Mouse (Mus musculus) forebrain, embryonic 13.5 days (tissue): Measurements from ENCODE around the gene Fxyd6. TPM values are rescaled to one million over a fixed set of nuclear protein-coding genes. Genes with fewer than 3 reads are reported as not detected.

Experiments
- ATAC-seq: fragments of 200-750 bp; cut with Nextera tagmentation; 2 replicates; pipeline ENCODE4 v1.8.0; 2017
- H3K27ac ChIP-seq: fragments of 300-500 bp; sonication (generic); 2 replicates; pipeline ENCODE4 v1.5.1; 2015; ENCODE audit warnings: inconsistent platforms, mild to moderate bottlenecking, moderate library complexity
- H3K27me3 ChIP-seq: fragments of 300-500 bp; sonication (generic); 2 replicates; pipeline ENCODE4 v1.6.1; 2015; ENCODE audit warnings: mild to moderate bottlenecking, inconsistent platforms
- H3K36me3 ChIP-seq: fragments of 300-500 bp; sonication (generic); 2 replicates; pipeline ENCODE4 v1.6.1; 2015; ENCODE audit warnings: mild to moderate bottlenecking, inconsistent platforms; ENCODE audit not compliant: poor library complexity, severe bottlenecking
- H3K4me1 ChIP-seq: fragments of 300-500 bp; sonication (generic); 2 replicates; pipeline ENCODE4 v1.6.1; 2015; ENCODE audit warnings: inconsistent platforms
- H3K4me2 ChIP-seq: fragments of 300-500 bp; sonication (generic); 2 replicates; pipeline ENCODE4 v1.6.1; 2015; ENCODE audit warnings: inconsistent platforms, mild to moderate bottlenecking, moderate library complexity
- H3K4me3 ChIP-seq: fragments of 300-500 bp; sonication (generic); 2 replicates; pipeline ENCODE4 v1.5.1; 2015; ENCODE audit warnings: mild to moderate bottlenecking, inconsistent platforms
- H3K9ac ChIP-seq: fragments of 300-500 bp; sonication (generic); 2 replicates; pipeline ENCODE4 v1.6.1; 2015; ENCODE audit warnings: mild to moderate bottlenecking, inconsistent platforms
- H3K9me3 ChIP-seq: fragments of 300-500 bp; sonication (generic); replicated peaks from 2 replicates; pipeline ENCODE4 v1.6.1; 2016; ENCODE audit warnings: inconsistent platforms
- WGBS: fragments of 180-500 bp; shearing (Covaris S2); methylation state at CpG from one replicate; pipeline ENCODE4 v1.1.7; 2015; 5-methylcytosine and 5-hydroxymethylcytosine counted together
- polyA plus RNA-seq: library from polyadenylated mRNA; unstranded; fragments of >200 nt; fragmentation: Nextera tagmentation; extraction: Ambion mirVana; gene quantifications from 2 replicates; pipeline ENCODE4 v1.2.1, GENCODE M21; 2015

Fxyd6 gene
- polyA plus RNA-seq, 1 experiment from 2014 or later = 291 TPM

GRCm38 (mm10) chr9:45355192-45355591, 14.8 kb upstream of the Fxyd6 start:
- no peaks in the 10 kb centered on the region for H3K4me1 ChIP-seq
- H3K27me3 ChIP-seq = no peaks in the 10 kb centered on the region
- no peaks in the 10 kb centered on the region for H3K9me3 ChIP-seq
- H3K4me3 ChIP-seq = no peak overlapping the region
- no peak for ATAC-seq
- no peaks in the 10 kb centered on the region for H3K36me3 ChIP-seq
- no peak overlapping the region for H3K4me2 ChIP-seq
- WGBS = 93% methylated on average over 2 of the region's 2 CpGs
- no peak overlapping the region for H3K9ac ChIP-seq
- H3K27ac ChIP-seq = no peak overlapping the region

DNA sequence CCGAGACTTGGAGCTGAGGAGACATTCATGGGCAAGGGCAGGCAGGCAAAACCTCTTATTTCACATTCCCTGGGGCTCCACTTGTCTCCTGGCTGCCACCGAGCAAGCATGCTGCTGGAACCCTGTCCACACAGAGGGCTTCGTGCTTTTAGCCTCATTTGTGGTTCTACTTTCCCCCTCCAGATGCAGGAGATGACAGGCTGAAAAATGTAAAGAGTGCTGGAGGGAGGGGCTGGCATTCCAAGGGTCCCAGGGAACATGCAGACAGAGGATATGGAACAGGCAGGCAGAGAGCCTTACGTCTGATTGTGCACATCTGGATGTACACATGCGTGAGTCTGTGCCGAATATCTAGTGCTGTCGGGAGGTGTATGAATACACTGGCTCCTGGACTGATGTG, 11.6 kb upstream of the Fxyd6 start:
- H3K4me2 ChIP-seq = no peak overlapping the region
- H3K36me3 ChIP-seq = no peaks in the 10 kb centered on the region
- H3K9ac ChIP-seq = no peak overlapping the region
- H3K4me1 ChIP-seq = no peaks in the 10 kb centered on the region
- no peaks in the 10 kb centered on the region for H3K27me3 ChIP-seq
- no peak overlapping the region for H3K4me3 ChIP-seq
- H3K9me3 ChIP-seq = no peaks in the 10 kb centered on the region
- no peak overlapping the region for H3K27ac ChIP-seq
- no peak for ATAC-seq
- WGBS = 88% methylated on average over 7 of the region's 7 CpGs

GRCm38 (mm10) chr9:45362051-45362461, 7.9 kb upstream of the Fxyd6 start:
- Histone ChIP-seq H3K9me3 (no peaks in the 10 kb centered on the region), H3K36me3 (no peaks in the 10 kb centered on the region), H3K4me2 (no peak overlapping the region), H3K27me3 (no peaks in the 10 kb centered on the region), H3K27ac (no peak overlapping the region), H3K4me3 (no peak overlapping the region), H3K9ac (no peak overlapping the region; the same call in 1 of the 2 replicates), H3K4me1 (no peaks in the 10 kb centered on the region)
- 51% methylated on average over 2 of the region's 2 CpGs for WGBS
- ATAC-seq = no peak

DNA sequence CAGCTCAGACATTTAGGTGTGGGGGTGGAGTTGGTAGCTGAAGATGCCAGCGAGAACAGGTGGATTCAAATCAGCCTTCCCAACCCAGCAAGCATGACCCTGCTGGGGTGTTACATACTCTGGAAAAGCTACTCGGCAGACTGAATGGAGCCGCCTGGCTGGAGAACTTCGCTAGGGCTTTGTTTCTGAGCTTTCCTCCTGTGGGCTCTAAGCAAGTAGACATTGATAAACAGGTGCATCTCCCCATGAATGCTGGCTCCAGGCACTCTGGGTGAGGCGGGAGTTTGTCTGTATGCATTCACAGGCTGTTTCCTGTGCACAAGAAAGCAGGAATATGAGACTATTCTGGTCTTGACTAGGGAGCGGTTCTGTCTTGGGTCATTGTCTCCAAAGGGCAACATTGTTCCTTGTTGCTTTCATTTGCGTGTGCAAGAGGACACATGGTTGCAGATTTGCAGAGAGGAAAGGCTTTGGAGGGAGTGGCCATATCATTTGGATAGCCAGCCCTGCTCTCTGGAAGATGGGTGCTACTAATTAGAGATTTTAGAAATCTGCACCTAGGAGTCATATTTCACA, 6.3 kb upstream of the Fxyd6 start:
- no peak for ATAC-seq
- no peak overlapping the region for H3K27ac ChIP-seq
- WGBS = 49% methylated on average over 7 of the region's 7 CpGs

GRCm38 (mm10) chr9:45367716-45368115, 2.3 kb upstream of the Fxyd6 start:
- H3K27ac ChIP-seq = no peak overlapping the region
- no peak overlapping the region for H3K4me2 ChIP-seq
- peaks cover 26% of the 10 kb centered on the region for H3K4me1 ChIP-seq
- H3K9me3 ChIP-seq = no peaks in the 10 kb centered on the region
- no peak overlapping the region for H3K4me3 ChIP-seq
- 85% methylated on average over 8 of the region's 8 CpGs for WGBS
- H3K36me3 ChIP-seq = no peaks in the 10 kb centered on the region
- no peak overlapping the region for H3K9ac ChIP-seq
- H3K27me3 ChIP-seq = no peaks in the 10 kb centered on the region
- no peak for ATAC-seq

More for the DNA sequence above, 6.3 kb upstream of the Fxyd6 start:
- no peak overlapping the region for H3K4me2 ChIP-seq
- H3K4me3 ChIP-seq = no peak overlapping the region
- no peaks in the 10 kb centered on the region for H3K4me1 ChIP-seq
- H3K27me3 ChIP-seq = no peaks in the 10 kb centered on the region
- no peaks in the 10 kb centered on the region for H3K36me3 ChIP-seq
- no peaks in the 10 kb centered on the region for H3K9me3 ChIP-seq
- H3K9ac ChIP-seq = no peak overlapping the region

- no peaks in the 10 kb centered on the region for H3K36me3 ChIP-seq
- H3K27ac ChIP-seq = no peak overlapping the region
- no peak overlapping the region for H3K4me3 ChIP-seq
- WGBS = 77% methylated on average over 5 of the region's 5 CpGs
- no peak overlapping the region for H3K9ac ChIP-seq
- ATAC-seq = no peak
- H3K27me3 ChIP-seq = no peaks in the 10 kb centered on the region
- no peaks in the 10 kb centered on the region for H3K9me3 ChIP-seq
- no peak overlapping the region for H3K4me2 ChIP-seq
- H3K4me1 ChIP-seq = peaks cover 33% of the 10 kb centered on the region
Observed at GRCm38 (mm10) chr9:45368341-45368901, 1.6 kb upstream of the Fxyd6 start.

DNA sequence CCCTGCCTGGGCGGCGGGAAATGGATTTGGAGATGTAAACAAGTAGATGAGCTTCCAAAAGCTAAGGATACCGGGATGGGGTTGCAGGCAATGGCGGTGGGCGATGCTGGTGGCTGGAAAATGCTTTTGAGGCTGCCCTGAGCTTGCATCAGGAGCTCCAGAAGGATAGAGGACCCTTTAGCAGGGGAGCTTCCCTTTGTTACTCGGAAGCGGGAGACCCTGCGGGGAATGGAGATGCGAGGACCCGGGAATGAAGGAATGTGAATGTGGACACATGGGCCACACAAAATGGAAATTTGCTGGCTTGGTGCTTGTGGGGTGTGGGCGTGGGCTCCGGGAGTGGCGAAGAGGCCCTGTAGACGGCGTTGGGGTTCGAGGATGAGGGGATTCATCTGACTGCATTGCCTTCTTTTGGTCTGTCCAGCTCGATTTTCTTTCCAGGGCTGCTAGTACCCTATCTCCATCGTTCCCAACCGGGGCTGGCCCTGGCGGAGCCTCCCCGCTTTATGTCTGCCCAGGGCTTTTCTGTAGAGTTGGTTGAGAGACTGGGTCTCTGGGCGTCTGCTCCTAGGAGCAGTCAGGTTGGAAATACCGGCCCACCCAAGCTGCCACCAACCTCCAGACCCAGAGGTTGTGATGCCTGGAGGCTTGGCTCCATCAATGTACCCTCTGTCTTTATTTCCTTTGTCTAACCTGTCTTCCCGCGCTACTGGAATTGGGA, 791 bp downstream of the Fxyd6 start:
- ATAC-seq = peak; percentile 31
- Histone ChIP-seq H3K36me3 (peaks cover 8% of the 10 kb centered on the region; the same call in 1 of the 2 replicates), H3K4me3 (peak overlapping the region; percentile 78), H3K27me3 (no peaks in the 10 kb centered on the region), H3K9me3 (no peaks in the 10 kb centered on the region), H3K27ac (peak overlapping the region; percentile 83), H3K4me2 (peak overlapping the region; percentile 83), H3K9ac (peak overlapping the region; percentile 87), H3K4me1 (peaks cover 36% of the 10 kb centered on the region)
- WGBS = 2% methylated on average over 25 of the region's 25 CpGs

GRCm38 (mm10) chr9:45371337-45371707, 1.3 kb downstream of the Fxyd6 start:
- Histone ChIP-seq H3K36me3 (peaks cover 10% of the 10 kb centered on the region; the same call in 1 of the 2 replicates), H3K4me1 (peaks cover 38% of the 10 kb centered on the region), H3K4me3 (peak overlapping the region; percentile 78), H3K9me3 (no peaks in the 10 kb centered on the region), H3K4me2 (peak overlapping the region; percentile 83), H3K27ac (peak overlapping the region; percentile 83), H3K9ac (peak overlapping the region; percentile 87), H3K27me3 (no peaks in the 10 kb centered on the region)
- 0% methylated on average over 2 of the region's 2 CpGs for WGBS
- peak; percentile 63 for ATAC-seq

DNA sequence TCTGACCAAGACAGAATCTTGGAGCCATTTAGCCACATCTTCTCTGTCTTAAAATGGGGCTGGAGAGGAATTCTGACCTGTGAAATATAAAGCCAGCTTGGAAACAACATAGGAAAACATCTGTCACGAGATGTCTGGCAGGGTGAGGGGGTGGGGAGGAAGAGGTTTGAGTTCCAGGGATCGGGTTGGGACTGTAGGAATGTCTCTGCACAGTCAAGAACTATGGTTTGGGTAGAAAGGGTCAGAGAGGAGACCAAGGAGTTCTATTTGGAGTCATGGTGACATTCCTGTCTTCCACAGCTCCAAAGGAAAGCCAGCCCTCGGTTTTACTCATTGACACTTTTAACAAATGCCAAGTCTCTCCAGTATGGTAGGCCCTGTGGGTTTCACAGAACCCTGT, 3.9 kb downstream of the Fxyd6 start:
- Histone ChIP-seq H3K36me3 (peaks cover 20% of the 10 kb centered on the region; the same call in 1 of the 2 replicates), H3K27me3 (no peaks in the 10 kb centered on the region), H3K4me1 (peaks cover 53% of the 10 kb centered on the region), H3K9ac (no peak overlapping the region), H3K9me3 (no peaks in the 10 kb centered on the region), H3K27ac (no peak overlapping the region), H3K4me3 (no peak overlapping the region), H3K4me2 (no peak overlapping the region)
- 84% methylated on average over 3 of the region's 3 CpGs for WGBS
- ATAC-seq = no peak

DNA sequence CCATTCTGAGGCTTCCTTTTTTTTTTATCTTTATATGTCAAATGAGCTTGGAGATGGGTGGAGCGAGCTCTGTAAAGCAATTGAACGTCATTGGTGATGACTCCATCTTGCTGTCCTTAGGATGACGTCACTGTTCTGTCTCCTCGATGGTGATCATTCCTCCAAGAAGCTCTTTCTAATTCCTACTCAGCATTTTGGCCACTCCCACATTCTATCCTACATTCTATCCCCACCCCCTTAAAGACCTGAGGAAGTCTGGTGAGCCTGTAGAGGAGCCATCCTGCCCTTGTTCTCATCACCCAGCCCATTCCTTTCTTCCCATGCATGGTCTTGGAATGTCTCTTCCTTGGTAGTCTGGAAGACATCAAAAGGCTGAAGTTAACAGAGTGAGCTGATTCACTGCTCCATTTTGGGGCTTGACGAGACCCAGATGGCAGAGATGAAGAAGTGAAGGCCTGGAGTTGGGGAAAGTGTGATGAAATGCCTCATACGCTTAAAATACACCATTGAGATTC, 5.1 kb downstream of the Fxyd6 start:
- Histone ChIP-seq H3K27ac (no peak overlapping the region), H3K4me1 (peaks cover 55% of the 10 kb centered on the region), H3K9ac (no peak overlapping the region), H3K4me3 (no peak overlapping the region), H3K27me3 (no peaks in the 10 kb centered on the region), H3K4me2 (no peak overlapping the region), H3K9me3 (no peaks in the 10 kb centered on the region), H3K36me3 (peaks cover 20% of the 10 kb centered on the region; the same call in 1 of the 2 replicates)
- 96% methylated on average over 6 of the region's 6 CpGs for WGBS
- no peak for ATAC-seq

DNA sequence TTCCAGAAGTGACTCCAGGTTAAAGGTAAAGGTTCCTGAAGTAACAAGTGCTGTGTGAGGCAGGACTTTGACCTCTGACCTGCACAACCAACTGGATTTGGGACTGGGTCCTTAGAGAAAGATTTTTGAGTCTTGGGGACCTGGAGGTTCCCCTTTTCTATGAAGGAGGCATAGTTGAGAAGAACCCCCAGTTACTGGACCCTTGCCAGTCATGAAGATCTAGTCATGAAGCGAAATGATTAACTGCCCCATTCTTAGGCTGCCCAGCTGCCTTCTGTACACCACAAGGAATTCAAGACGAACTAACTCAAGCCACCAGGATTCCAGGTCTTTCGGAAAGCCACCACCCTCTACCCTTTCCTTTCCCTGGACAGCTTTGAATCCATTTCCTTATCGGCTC, 6.4 kb downstream of the Fxyd6 start:
- no peak overlapping the region for H3K9ac ChIP-seq
- ATAC-seq = no peak
- no peak overlapping the region for H3K27ac ChIP-seq
- H3K4me1 ChIP-seq = peaks cover 64% of the 10 kb centered on the region
- H3K27me3 ChIP-seq = no peaks in the 10 kb centered on the region
- 87% methylated on average over 4 of the region's 4 CpGs for whole genome bisulfite sequencing
- no peak overlapping the region for H3K4me3 ChIP-seq
- no peak overlapping the region for H3K4me2 ChIP-seq
- H3K36me3 ChIP-seq = peaks cover 20% of the 10 kb centered on the region; the same call in 1 of the 2 replicates
- H3K9me3 ChIP-seq = no peaks in the 10 kb centered on the region

DNA sequence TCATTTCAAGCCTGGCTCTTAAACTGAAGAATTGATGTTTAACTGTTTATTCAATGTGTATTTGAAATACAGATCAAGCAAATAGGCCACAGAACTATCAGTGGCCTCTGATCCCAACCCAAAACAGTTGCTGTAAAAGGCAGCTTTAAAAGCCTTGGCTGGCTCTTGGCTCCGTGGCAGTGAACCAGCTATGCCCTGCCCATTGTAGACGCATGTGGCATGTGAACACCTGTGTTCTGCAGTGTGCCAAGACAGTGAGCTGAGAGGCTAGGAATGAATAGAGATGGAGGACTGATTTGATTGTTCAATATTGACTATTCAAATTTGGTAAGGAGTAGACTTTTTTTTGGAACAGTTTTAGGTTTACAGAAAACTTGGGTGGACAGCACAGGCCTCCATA, 6.9 kb downstream of the Fxyd6 start:
- H3K4me1 ChIP-seq = peaks cover 64% of the 10 kb centered on the region
- peaks cover 20% of the 10 kb centered on the region; the same call in 1 of the 2 replicates for H3K36me3 ChIP-seq
- no peak overlapping the region for H3K4me3 ChIP-seq
- H3K27ac ChIP-seq = no peak overlapping the region
- no peaks in the 10 kb centered on the region for H3K9me3 ChIP-seq
- no peak overlapping the region for H3K4me2 ChIP-seq
- no peak overlapping the region for H3K9ac ChIP-seq
- WGBS = 85% methylated on average over 2 of the region's 2 CpGs
- ATAC-seq = no peak
- no peaks in the 10 kb centered on the region for H3K27me3 ChIP-seq
